Mouse (Mus musculus): ENCODE results near the gene Hadh.

GRCm38 (mm10) chr3:131214841-131215240 lies 57.1 kb downstream of the Hadh start:
- TF ChIP-seq CTCF (IDR thresholded peaks at IDR 0.05; ENCODE audit: low read depth), result peak; percentile 70
- TF ChIP-seq EP300 (optimal IDR thresholded peaks at IDR 0.05), result no peak
